Mouse (Mus musculus) G1E-ER4 (cell line): ENCODE results near the gene St6galnac3. TPM values are rescaled to one million over a fixed set of nuclear protein-coding genes. Genes with fewer than 3 reads are reported as not detected.

Source experiments
- GATA1 ChIP-seq: IDR thresholded peaks from one replicate; pipeline ENCODE4 v1.8.0; 2012; ENCODE audit warnings: low read length, inconsistent platforms
- polyA plus RNA-seq: library from polyadenylated mRNA; stranded (reverse); fragments of >175 nt; gene quantifications from 2 replicates; pipeline ENCODE4 v1.2.3, GENCODE M21; 2012

The St6galnac3 gene
- polyA plus RNA-seq, 1 experiment: 1.9 TPM

GRCm38 (mm10) chr3:153710545-153710944 is 14.4 kb downstream of the St6galnac3 start:
- TF ChIP-seq GATA1: no peak

GRCm38 (mm10) chr3:153707687-153708086 is 17.3 kb downstream of the St6galnac3 start:
- no peak for TF ChIP-seq GATA1

DNA sequence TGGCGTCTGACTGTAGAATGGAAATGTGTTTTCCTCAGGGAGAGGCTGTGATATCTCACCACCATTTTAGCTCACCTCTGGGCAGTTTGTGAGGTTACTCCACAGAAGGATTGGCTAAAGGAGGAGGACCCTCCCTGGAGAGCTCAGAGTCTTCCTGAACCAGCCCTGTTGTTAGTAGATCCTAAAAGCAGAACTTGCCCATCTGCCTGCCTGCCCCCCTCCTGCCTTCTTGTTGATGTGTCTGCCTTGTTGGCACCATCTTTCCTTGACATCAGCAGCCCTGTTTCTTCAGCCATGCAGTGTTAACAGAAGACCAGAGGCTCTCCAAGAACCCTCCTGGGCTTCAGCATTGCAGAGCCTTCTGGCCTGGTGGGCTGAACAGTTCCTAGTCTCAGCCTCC is 18.1 kb downstream of the St6galnac3 start:
- TF ChIP-seq GATA1: no peak

- no peak for TF ChIP-seq GATA1
Measured at GRCm38 (mm10) chr3:153701752-153702740, 22.9 kb downstream of the St6galnac3 start.

GRCm38 (mm10) chr3:153701172-153701571 is 23.8 kb downstream of the St6galnac3 start:
- TF ChIP-seq GATA1: peak; percentile 28

DNA sequence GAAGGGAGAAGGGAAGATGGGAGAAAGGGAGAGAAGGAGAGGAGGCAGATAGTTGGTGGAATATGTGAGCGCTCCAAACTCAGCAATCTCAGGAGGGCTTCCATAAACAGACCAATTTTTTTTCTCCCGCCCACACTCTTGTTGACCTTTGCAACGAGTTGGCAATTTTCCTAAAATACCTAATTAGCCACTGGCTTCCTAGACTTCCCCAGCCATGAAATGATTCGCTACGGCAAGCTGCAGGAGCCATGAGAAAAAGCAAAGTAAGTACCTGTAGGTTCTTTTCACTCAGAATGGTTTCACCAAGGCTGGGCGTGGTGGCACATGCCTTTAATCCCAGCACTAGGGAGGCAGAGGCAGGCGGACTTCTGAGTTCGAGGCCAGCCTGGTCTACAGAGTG is 25.9 kb downstream of the St6galnac3 start:
- no peak for TF ChIP-seq GATA1

DNA sequence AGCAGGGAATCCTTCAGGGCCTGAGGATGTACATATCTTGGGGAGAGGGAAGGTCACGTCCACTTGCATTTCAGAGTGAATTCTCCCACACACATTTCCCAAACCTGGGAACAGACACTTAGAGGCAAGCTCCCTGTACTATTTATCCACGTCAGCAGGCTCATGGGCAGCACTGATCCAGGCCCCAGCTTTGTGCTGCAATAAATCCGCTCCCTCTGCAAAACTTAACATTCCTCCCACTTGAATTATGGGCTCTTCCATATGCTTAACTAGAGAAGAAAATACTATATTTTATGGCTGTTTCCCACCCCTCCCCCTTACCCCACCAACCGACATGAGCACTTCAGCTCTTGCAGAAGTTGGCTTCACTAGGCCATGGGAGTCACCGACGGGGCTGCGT is 32.0 kb downstream of the St6galnac3 start:
- no peak for TF ChIP-seq GATA1

DNA sequence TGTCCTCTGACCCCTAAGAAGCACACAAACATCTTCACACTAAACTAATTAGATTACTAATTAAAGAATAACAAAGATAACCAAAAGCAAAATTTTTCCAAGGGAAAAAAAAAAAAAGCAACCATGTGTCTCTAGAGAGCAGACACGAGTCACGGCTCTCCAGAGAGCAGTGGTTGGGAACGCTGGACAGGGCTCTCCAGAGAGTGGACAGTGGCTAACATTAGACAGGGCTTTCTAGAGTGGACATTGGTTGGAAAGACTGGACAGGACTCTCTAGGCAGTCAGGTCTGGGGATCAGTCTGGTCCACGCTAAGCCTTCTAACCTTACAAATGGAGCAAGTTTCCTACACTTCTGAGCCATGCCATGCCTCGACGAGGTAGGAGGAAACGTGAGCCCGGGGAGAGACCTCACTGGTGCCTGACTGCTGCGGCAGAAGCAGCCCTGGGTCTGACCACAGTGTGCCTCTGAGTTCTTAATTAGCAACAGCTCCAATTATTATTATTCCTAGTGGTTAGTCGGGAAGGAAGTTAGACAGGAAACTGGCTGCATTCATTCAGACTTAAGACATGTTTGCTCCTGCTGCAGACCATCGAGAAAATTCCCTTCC is 32.7 kb downstream of the St6galnac3 start:
- no peak for TF ChIP-seq GATA1

DNA sequence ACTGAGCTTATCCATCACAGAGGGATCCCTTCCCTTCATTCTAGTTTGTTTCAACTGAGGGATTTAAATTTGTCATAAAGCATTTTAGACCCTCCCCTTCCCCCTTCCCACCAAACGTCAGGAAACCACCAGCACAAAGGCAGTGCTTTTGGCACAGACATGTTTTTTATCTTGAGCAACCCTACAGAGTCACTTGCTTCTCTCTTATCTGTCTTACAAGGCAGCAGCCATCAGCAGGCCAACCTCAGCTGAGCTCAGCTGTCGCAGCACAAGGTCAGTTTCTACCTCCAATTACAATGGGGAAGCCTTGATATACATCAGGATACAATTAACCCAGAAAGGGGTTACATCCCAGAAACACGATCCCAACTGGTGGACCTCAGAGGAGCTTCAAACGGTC is 33.4 kb downstream of the St6galnac3 start:
- peak; percentile 39 for TF ChIP-seq GATA1

DNA sequence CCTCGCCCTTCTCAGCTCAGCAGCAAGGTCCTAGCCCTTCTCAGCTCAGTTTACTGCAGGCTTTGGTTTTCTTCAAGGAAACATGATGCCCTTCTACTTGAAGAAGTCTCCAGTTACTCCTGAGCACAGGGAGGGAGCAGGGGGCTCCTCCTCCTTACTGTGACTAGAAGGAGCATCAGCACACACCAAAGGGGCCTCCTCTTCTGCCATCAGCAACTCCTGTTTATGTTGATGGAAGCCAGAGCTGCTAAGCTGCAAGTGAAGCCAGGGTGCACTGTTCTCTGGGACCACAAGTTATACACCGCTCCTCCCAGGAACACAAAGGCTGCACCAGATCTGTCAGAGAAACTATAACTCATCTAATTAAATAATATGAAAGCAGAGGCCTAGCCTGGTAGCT is 34.4 kb downstream of the St6galnac3 start:
- no peak for TF ChIP-seq GATA1

DNA sequence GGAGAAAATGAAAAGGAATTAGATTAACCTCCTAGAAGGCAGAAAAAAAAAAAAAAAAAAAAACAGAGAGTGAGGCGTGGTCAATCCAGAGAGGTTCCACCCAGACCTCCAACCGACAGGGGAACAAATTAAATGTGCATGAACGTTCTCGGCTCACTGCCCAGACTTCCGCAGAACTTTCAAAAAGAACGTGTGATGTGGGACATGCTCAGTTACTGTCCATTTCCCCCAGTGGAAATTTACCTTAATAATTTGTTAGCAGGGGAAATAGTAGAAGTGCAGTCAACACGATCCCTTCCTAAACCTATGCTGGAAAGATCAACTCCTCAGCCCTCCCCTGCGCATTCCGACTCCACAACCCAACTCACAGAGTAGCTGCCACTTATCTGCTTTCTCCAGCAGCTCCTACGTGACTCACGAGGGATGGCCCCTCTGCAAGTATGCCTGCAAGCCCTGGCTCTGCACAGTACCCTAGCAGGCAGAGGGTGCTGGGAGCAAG is 35.1 kb downstream of the St6galnac3 start:
- no peak for TF ChIP-seq GATA1

- TF ChIP-seq GATA1: no peak
Measured at GRCm38 (mm10) chr3:153687896-153688295, 37.1 kb downstream of the St6galnac3 start.

DNA sequence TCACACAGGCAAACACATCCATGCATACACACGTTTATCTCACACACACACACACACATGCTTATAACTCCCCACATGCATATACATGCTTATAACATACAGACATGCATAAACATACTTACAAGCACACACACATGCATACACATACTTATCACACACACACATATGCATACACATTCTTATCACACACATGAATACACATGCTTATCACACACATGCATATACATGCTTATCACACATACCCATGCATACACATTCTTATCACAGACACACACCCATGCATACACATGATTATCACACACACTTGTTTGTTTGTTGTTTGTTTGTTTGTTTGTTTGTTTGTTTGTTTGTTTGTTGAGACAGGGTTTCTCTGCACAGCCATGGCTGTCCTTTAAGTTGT is 40.1 kb downstream of the St6galnac3 start:
- TF ChIP-seq GATA1: no peak

GRCm38 (mm10) chr3:153682303-153682702 is 42.7 kb downstream of the St6galnac3 start:
- no peak for TF ChIP-seq GATA1

DNA sequence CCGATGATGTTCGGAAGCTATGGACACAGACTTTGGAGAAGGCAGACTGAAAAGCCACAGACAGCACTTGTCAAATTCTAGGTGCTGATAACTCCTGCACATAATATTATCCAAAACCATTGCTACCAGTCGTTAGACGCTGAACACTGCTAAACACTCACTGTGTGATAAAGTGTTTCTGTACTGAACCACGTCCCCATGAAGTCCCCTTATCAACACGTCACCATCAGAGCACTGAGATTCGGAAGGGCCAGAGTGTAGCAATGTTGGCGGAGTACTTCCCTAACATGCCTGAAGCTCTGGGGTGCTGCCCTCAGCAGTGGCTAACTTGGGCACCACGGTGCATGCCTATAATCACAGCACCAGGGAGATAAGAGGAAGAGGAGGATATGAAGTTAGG is 43.3 kb downstream of the St6galnac3 start:
- TF ChIP-seq GATA1: no peak

- TF ChIP-seq GATA1: no peak
Measured at GRCm38 (mm10) chr3:153675832-153676231, 49.1 kb downstream of the St6galnac3 start.
